Mouse (Mus musculus): Measurements from ENCODE around the gene Brix1. TPM values are rescaled to one million over a fixed set of nuclear protein-coding genes. Genes with fewer than 3 reads are reported as not detected.

Brix1 gene
- polyA plus RNA-seq, 1 experiment, result not detected

DNA sequence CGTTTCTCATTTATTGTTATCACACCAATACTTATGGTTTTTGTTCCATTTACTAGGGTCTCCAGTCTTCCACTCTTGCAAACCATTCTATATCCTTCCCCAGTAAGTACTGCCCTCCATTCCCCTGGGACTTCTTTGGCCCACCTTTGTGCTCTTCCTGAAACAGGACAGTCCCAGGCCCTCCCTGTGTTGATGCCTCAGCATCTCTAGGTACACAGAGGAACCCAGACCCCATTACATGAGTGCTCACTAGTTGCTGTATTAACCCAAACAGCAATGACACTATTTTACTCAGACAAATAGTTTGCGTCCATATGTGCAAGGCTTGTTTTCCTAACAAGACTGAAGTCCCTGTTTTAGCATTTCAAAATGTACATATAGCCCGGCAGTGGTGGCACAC, 17.0 kb downstream of the Brix1 start:
- H3K27ac ChIP-seq (ENCODE audit: insufficient read depth, low read depth, low read length), result no peak overlapping the region
- WGBS, result 86% methylated on average over 3 of the region's 3 CpGs
- TF ChIP-seq POLR2A (IDR thresholded peaks at IDR 0.05; ENCODE audit: insufficient read depth, low read depth, low read length) (no peak), CTCF (IDR thresholded peaks at IDR 0.05; ENCODE audit: insufficient read depth, low read depth, low read length) (no peak)
- H3K4me1 ChIP-seq (ENCODE audit: control insufficient read depth, insufficient read depth, low read length), result no peaks in the 10 kb centered on the region
- H3K4me3 ChIP-seq (ENCODE audit: insufficient read depth, low read depth, low read length), result no peak overlapping the region

DNA sequence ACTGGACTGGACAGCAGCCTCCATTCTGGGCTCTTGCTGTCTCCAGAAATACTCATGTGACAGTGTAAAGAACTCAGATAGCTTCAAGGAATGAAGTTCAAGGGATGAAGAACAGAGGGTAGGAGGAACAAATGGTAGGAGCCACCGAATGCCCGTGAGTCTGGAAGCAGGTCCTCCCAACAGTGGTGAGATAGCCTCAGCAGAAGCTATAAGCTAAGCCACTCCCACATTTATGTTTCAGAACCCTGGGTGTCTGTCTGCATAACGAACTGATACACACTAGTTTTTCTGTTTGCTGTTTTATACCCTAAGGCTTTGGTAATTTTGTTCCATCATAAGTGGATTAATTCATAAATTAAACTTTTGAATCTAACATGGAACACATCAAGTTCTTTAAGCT, 21.1 kb downstream of the Brix1 start:
- H3K4me1 ChIP-seq (ENCODE audit: control insufficient read depth, insufficient read depth, low read length), result no peaks in the 10 kb centered on the region
- H3K4me3 ChIP-seq (ENCODE audit: insufficient read depth, low read depth, low read length), result no peak overlapping the region
- H3K27ac ChIP-seq (ENCODE audit: insufficient read depth, low read depth, low read length), result no peak overlapping the region
- 97% methylated on average over 3 of the region's 3 CpGs for WGBS
- TF ChIP-seq POLR2A (IDR thresholded peaks at IDR 0.05; ENCODE audit: insufficient read depth, low read depth, low read length) (no peak), CTCF (IDR thresholded peaks at IDR 0.05; ENCODE audit: insufficient read depth, low read depth, low read length) (no peak)

DNA sequence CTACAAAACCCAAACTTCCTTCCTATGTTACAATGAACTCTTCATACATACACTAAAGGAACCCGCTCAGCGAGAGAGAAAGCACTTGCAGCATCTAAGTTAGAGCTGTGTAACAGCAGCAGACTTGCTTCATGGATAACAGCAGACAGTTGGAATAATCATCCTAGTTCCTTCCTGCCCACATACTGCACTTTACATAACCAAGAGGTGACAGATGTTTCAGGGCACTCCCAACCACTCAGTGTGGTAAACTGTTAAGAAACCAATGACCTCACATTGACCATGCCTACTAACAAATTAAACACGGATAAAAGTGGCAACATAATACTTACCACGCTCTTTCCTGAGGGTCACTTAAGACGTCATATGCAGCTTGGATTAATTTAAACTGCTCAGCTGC, 22.2 kb downstream of the Brix1 start:
- no peak overlapping the region for H3K4me3 ChIP-seq (ENCODE audit: insufficient read depth, low read depth, low read length)
- 81% methylated on average over 5 of the region's 5 CpGs for WGBS
- no peak for TF ChIP-seq CTCF (IDR thresholded peaks at IDR 0.05; ENCODE audit: insufficient read depth, low read depth, low read length)
- no peak for TF ChIP-seq POLR2A (IDR thresholded peaks at IDR 0.05; ENCODE audit: insufficient read depth, low read depth, low read length)
- no peaks in the 10 kb centered on the region for H3K4me1 ChIP-seq (ENCODE audit: control insufficient read depth, insufficient read depth, low read length)
- no peak overlapping the region for H3K27ac ChIP-seq (ENCODE audit: insufficient read depth, low read depth, low read length)

DNA sequence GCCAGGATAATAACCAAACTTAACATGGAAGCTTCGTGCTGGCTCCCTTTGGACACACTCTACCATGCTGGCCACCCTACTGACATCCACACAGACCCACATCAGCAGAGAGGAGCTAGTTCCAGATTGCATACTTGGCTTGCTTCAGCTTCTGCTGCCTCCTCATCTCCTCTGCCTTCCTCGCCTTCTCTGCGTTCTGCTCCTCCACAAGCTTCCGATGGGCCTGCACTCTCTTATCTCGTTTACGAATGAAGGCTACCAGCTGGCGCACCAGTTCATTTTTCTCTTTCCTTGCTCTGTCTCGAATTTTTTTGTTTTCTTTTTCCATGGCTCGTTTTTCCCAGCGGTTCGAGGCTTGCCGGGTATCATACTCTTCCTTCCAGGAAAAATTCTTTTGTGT, 24.8 kb downstream of the Brix1 start:
- TF ChIP-seq POLR2A (IDR thresholded peaks at IDR 0.05; ENCODE audit: insufficient read depth, low read depth, low read length), result no peak
- no peak for TF ChIP-seq CTCF (IDR thresholded peaks at IDR 0.05; ENCODE audit: insufficient read depth, low read depth, low read length)
- 91% methylated on average over 12 of the region's 12 CpGs for WGBS
- H3K4me3 ChIP-seq (ENCODE audit: insufficient read depth, low read depth, low read length), result no peak overlapping the region
- no peak overlapping the region for H3K27ac ChIP-seq (ENCODE audit: insufficient read depth, low read depth, low read length)
- H3K4me1 ChIP-seq (ENCODE audit: control insufficient read depth, insufficient read depth, low read length), result no peaks in the 10 kb centered on the region

DNA sequence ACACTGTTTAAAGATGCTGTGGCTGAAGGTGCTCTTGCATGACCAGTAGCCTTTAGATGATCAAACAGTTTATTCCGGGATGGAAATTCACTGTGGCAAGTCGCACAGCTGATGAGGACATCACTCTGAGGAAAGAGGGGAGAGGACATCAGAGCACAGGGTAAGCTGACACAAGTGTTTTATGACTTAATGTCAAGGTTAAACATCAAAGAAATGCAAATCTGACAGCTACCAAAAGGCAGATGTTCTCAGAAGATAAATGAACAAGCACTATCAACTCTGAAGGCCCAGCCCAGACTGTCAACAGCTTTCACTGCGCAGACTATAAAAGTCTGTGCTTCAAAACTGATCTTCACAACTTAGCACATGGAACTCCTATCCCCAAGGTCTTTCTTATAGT, 38.6 kb downstream of the Brix1 start:
- Histone ChIP-seq H3K27ac (ENCODE audit: insufficient read depth, low read depth, low read length) (no peak overlapping the region), H3K4me1 (ENCODE audit: control insufficient read depth, insufficient read depth, low read length) (no peaks in the 10 kb centered on the region), H3K4me3 (ENCODE audit: insufficient read depth, low read depth, low read length) (no peak overlapping the region)
- WGBS, result 95% methylated on average over 3 of the region's 3 CpGs
- TF ChIP-seq CTCF (IDR thresholded peaks at IDR 0.05; ENCODE audit: insufficient read depth, low read depth, low read length) (no peak), POLR2A (IDR thresholded peaks at IDR 0.05; ENCODE audit: insufficient read depth, low read depth, low read length) (no peak)

DNA sequence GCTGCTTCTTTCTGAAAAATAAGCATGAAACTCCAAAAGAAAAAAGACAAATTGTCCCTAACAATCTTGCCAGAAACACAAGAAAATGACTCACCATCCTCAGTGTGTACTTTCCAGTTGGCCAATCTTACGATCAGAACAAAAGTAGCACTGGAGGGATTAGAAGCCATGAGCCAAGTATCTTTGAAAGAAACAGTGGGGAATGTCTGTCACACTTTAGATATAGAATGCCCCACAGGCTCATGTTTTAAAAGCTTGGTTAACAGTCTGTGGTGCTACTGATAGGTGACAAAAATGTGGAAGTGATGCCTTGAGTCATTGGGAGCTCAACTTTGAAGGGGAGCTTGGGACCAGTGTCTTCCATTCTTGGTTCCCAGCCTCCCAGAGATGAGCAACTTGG, 43.5 kb downstream of the Brix1 start:
- WGBS, result 26% methylated on average over 1 of the region's 1 CpGs

DNA sequence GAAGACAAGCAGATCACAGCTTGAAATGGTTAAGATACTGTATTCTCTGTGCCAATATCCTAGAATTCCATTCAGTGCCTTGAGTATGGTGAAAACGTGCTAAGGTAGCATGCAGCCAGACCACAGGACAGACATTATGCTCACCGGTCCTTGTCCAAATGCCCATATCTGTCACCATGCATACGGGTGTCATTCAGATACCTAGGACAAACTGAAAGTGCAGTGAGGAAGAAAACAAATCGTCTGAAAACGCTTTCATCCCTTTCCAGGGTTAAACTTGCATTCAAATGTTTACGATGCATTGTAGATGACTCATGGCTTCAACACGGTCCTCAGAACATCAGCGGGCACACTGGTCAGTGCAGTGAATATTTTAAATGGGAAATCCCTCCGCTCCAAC, 44.3 kb downstream of the Brix1 start:
- H3K4me1 ChIP-seq (ENCODE audit: control insufficient read depth, insufficient read depth, low read length), result no peaks in the 10 kb centered on the region
- 79% methylated on average over 9 of the region's 9 CpGs for WGBS
- no peak for TF ChIP-seq POLR2A (IDR thresholded peaks at IDR 0.05; ENCODE audit: insufficient read depth, low read depth, low read length)
- TF ChIP-seq CTCF (IDR thresholded peaks at IDR 0.05; ENCODE audit: insufficient read depth, low read depth, low read length), result no peak
- no peak overlapping the region for H3K4me3 ChIP-seq (ENCODE audit: insufficient read depth, low read depth, low read length)
- no peak overlapping the region for H3K27ac ChIP-seq (ENCODE audit: insufficient read depth, low read depth, low read length)

More for the DNA sequence above, 43.5 kb downstream of the Brix1 start:
- Histone ChIP-seq H3K4me1 (ENCODE audit: control insufficient read depth, insufficient read depth, low read length) (no peaks in the 10 kb centered on the region), H3K27ac (ENCODE audit: insufficient read depth, low read depth, low read length) (no peak overlapping the region), H3K4me3 (ENCODE audit: insufficient read depth, low read depth, low read length) (no peak overlapping the region)
- no peak for TF ChIP-seq POLR2A (IDR thresholded peaks at IDR 0.05; ENCODE audit: insufficient read depth, low read depth, low read length)
- TF ChIP-seq CTCF (IDR thresholded peaks at IDR 0.05; ENCODE audit: insufficient read depth, low read depth, low read length), result no peak

DNA sequence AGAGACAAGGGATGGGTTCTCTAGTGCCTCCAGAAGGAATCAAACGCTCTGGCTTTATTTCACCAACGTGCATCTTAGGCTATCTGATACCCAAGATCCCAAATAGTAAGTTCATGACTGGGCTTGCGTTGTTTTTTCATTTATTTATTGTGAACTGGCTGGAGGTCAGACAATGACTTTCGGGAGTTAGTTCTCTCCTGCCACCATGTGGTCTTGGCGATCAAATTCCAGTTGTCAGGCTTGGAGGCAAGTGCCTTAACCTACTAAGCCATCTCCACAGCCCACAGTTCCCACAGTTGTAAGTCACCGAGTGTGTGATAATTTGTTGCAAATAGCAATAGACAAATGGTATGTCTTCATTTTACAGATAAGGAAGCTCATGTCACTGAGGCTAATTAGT, 45.8 kb downstream of the Brix1 start:
- TF ChIP-seq POLR2A (IDR thresholded peaks at IDR 0.05; ENCODE audit: insufficient read depth, low read depth, low read length) (no peak), CTCF (IDR thresholded peaks at IDR 0.05; ENCODE audit: insufficient read depth, low read depth, low read length) (no peak)
- H3K27ac ChIP-seq (ENCODE audit: insufficient read depth, low read depth, low read length), result no peak overlapping the region
- H3K4me1 ChIP-seq (ENCODE audit: control insufficient read depth, insufficient read depth, low read length), result no peaks in the 10 kb centered on the region
- 69% methylated on average over 6 of the region's 6 CpGs for WGBS
- H3K4me3 ChIP-seq (ENCODE audit: insufficient read depth, low read depth, low read length), result no peak overlapping the region

DNA sequence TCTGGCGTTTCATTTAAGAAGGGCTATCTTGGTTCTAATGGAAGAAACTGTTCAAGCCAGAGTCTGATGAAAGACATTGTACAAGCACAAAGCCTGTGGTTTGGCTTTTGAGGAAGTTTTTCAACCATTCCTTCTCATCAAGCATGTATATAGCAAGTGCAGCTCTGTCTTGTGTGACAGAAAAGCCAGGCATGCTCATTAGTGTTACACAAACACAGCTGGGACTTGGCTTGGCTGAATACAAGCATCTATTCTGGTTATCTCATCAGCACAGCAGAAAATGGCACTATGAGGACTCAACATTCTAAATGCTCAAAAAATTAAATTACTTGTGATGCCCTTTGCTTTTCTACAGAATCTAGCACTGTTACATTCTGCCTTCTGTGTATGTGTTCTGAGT, 48.9 kb downstream of the Brix1 start:
- H3K4me3 ChIP-seq (ENCODE audit: insufficient read depth, low read depth, low read length), result no peak overlapping the region
- no peak overlapping the region for H3K27ac ChIP-seq (ENCODE audit: insufficient read depth, low read depth, low read length)
- no peaks in the 10 kb centered on the region for H3K4me1 ChIP-seq (ENCODE audit: control insufficient read depth, insufficient read depth, low read length)
- no peak for TF ChIP-seq POLR2A (IDR thresholded peaks at IDR 0.05; ENCODE audit: insufficient read depth, low read depth, low read length)
- TF ChIP-seq CTCF (IDR thresholded peaks at IDR 0.05; ENCODE audit: insufficient read depth, low read depth, low read length), result no peak
- WGBS, result 54% methylated on average over 1 of the region's 1 CpGs

All from olfactory bulb, adult 2 months (tissue).